Mouse (Mus musculus) limb, embryonic 14.5 days (tissue): ENCODE results near the gene Scn2a. TPM values are rescaled to one million over a fixed set of nuclear protein-coding genes. Genes with fewer than 3 reads are reported as not detected.

ENCODE experiments used
- ATAC-seq: fragments of 200-750 bp; cut with Nextera tagmentation; 2 replicates; pipeline ENCODE4 v1.8.0; 2017; ENCODE audit warnings: low read depth, moderate number of reproducible peaks, moderate TSS enrichment; ENCODE audit not compliant: low FRiP score
- DNase-seq: peaks from one replicate; pipeline ENCODE4 v3.0.0-alpha.2; 2015; ENCODE audit warnings: low spot score
- H3K27ac ChIP-seq: fragments of 300-500 bp; sonication (generic); replicated peaks from 2 replicates; pipeline ENCODE4 v1.5.1; 2014; ENCODE audit warnings: low read depth, mild to moderate bottlenecking, low read length, moderate library complexity, mixed read lengths
- H3K27me3 ChIP-seq: fragments of 300-500 bp; sonication (generic); 2 replicates; pipeline ENCODE4 v1.6.1; 2014; ENCODE audit warnings: low read length, mixed read lengths; ENCODE audit not compliant: control insufficient read depth, insufficient read depth
- H3K36me3 ChIP-seq: fragments of 300-500 bp; sonication (generic); 2 replicates; pipeline ENCODE4 v1.6.1; 2014; ENCODE audit warnings: mild to moderate bottlenecking, low read length, moderate library complexity, mixed read lengths; ENCODE audit not compliant: control insufficient read depth, insufficient read depth
- H3K4me1 ChIP-seq: fragments of 300-500 bp; sonication (generic); 2 replicates; pipeline ENCODE4 v1.6.1; 2014; ENCODE audit warnings: antibody characterized with exemption, low read length, mixed read lengths; ENCODE audit not compliant: control insufficient read depth, insufficient read depth
- H3K4me2 ChIP-seq: fragments of 300-500 bp; sonication (generic); replicated peaks from 2 replicates; pipeline ENCODE4 v1.6.1; 2014; ENCODE audit warnings: low read depth, mild to moderate bottlenecking, low read length, moderate library complexity; ENCODE audit not compliant: severe bottlenecking
- H3K4me3 ChIP-seq: fragments of 300-500 bp; sonication (generic); replicated peaks from 2 replicates; pipeline ENCODE4 v1.5.1; 2014; ENCODE audit warnings: low read length
- H3K9ac ChIP-seq: fragments of 300-500 bp; sonication (generic); 2 replicates; pipeline ENCODE4 v1.6.1; 2014; ENCODE audit warnings: mild to moderate bottlenecking, low read depth, low read length, moderate library complexity; ENCODE audit not compliant: severe bottlenecking
- H3K9me3 ChIP-seq: fragments of 300-500 bp; sonication (generic); 2 replicates; pipeline ENCODE4 v1.6.1; 2016; ENCODE audit warnings: low read length; ENCODE audit not compliant: control insufficient read depth
- POLR2A ChIP-seq: fragments of 200-500 bp; IDR thresholded peaks from 2 replicates; pipeline ENCODE4 v1.8.0; 2012; ENCODE audit warnings: inconsistent platforms, mild to moderate bottlenecking, moderate library complexity, borderline replicate concordance; ENCODE audit not compliant: insufficient read depth, insufficient read length; ENCODE audit errors: extremely low read depth
- WGBS: fragments of 180-500 bp; shearing (Covaris S2); extraction: QIAGEN DNeasy Blood & Tissue Kit; methylation state at CpG from one replicate; pipeline ENCODE4 v1.1.7; 2014; 5-methylcytosine and 5-hydroxymethylcytosine counted together
- polyA plus RNA-seq, 2 experiments: library from polyadenylated mRNA; depleted of rRNA in 1 of 2; stranded (reverse) in 1 of 2; unstranded in 1 of 2; fragments of >200 nt; fragmentation: Nextera tagmentation in 1 of 2; extraction: Ambion mirVana in 1 of 2; gene quantifications; 2 replicates each; pipeline versions ENCODE4 v1.2.1 to v1.2.3; 2012 to 2014

Scn2a gene
- polyA plus RNA-seq, 2 experiments: 3.2 to 5.3 TPM

DNA sequence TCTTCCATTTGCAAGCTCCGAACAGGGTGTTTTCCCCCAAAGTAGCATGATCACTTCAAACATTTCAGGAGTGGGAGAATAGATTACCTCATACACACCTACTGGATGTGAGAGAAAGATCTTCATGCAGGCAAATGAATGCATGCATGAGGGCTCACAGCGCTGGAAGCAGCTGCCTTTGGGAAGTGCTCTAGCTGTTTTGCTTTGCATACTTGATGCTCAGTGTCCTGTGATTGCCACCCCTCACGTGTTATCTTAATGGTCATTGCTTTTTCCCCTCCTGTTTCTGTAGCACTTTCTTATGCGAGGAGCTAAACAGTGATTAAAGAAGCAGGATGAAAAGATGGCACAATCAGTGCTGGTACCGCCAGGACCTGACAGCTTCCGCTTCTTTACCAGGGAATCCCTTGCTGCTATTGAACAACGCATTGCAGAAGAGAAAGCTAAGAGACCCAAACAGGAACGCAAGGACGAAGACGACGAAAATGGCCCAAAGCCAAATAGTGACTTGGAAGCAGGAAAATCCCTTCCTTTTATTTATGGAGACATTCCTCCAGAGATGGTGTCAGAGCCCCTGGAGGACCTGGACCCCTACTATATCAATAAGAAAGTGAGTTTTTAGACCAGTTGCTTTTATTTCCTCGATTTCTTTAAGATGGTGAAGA lies 49.7 kb downstream of the Scn2a start:
- no peak overlapping the region for H3K4me3 ChIP-seq
- H3K9me3 ChIP-seq: no peaks in the 10 kb centered on the region
- 67% methylated on average over 12 of the region's 12 CpGs for WGBS
- no peak for TF ChIP-seq POLR2A
- no peak overlapping the region for H3K27ac ChIP-seq
- no peaks in the 10 kb centered on the region for H3K27me3 ChIP-seq
- H3K4me1 ChIP-seq: no peaks in the 10 kb centered on the region
- H3K36me3 ChIP-seq: no peaks in the 10 kb centered on the region
- ATAC-seq: no peak
- DNase-seq: no peak
- no peak overlapping the region for H3K9ac ChIP-seq
- no peak overlapping the region for H3K4me2 ChIP-seq

DNA sequence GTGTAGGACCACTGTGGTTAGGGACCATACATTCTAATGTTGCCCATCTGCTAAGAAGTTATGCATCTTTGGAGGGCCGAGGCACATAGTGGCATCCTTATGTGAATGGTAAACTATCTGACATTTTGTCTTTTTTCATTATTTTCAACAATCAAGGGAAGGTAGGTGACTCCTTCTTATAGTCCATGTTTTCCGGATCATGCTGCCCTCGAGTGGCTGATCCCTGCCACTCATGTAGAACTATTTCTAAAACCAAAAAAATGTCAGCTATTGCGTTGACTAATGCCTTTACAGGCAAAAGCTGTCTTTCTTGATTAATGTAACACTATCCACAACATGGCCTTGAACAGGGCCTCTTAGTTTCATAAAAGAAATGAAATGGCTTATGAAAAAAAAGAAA lies 59.0 kb downstream of the Scn2a start:
- H3K9ac ChIP-seq: no peak overlapping the region
- H3K4me2 ChIP-seq: no peak overlapping the region
- H3K4me3 ChIP-seq: no peak overlapping the region
- no peak for DNase-seq
- TF ChIP-seq POLR2A: no peak
- H3K27ac ChIP-seq: no peak overlapping the region
- H3K27me3 ChIP-seq: no peaks in the 10 kb centered on the region
- 81% methylated on average over 4 of the region's 4 CpGs for WGBS
- H3K36me3 ChIP-seq: no peaks in the 10 kb centered on the region
- no peaks in the 10 kb centered on the region for H3K9me3 ChIP-seq
- no peaks in the 10 kb centered on the region for H3K4me1 ChIP-seq
- no peak for ATAC-seq

DNA sequence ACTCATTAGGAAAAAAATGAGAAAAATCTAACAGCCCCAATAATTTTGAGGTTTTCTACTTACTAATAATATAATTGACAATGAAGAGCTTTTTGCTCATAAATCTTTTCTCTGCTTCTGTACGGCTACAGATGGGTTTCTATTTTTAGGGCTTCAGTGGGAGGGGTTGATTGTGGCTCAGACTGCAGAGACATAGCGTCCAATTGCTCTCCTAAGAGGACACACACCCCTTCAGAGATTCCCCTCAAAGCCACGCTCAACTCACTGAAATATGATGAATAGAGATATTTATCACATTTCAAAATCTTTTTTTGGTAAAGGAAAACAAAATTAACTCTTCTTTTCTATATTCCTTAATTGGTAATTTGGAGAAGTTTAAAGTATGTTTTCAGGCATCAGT lies 64.6 kb downstream of the Scn2a start:
- Histone ChIP-seq H3K4me1 (no peaks in the 10 kb centered on the region), H3K9ac (no peak overlapping the region), H3K9me3 (no peaks in the 10 kb centered on the region), H3K27me3 (no peaks in the 10 kb centered on the region), H3K27ac (no peak overlapping the region), H3K36me3 (no peaks in the 10 kb centered on the region), H3K4me3 (no peak overlapping the region), H3K4me2 (no peak overlapping the region)
- 63% methylated on average over 3 of the region's 3 CpGs for WGBS
- ATAC-seq: no peak
- DNase-seq: no peak
- TF ChIP-seq POLR2A: no peak

- Histone ChIP-seq H3K9me3 (no peaks in the 10 kb centered on the region), H3K4me3 (no peak overlapping the region), H3K9ac (no peak overlapping the region), H3K36me3 (no peaks in the 10 kb centered on the region), H3K4me1 (no peaks in the 10 kb centered on the region), H3K4me2 (no peak overlapping the region), H3K27me3 (no peaks in the 10 kb centered on the region), H3K27ac (no peak overlapping the region)
- no peak for ATAC-seq
- DNase-seq: peak; percentile 7
- TF ChIP-seq POLR2A: no peak
- 68% methylated on average over 6 of the region's 6 CpGs for WGBS
These were observed 70.0 kb downstream of the Scn2a start for GRCm38 (mm10) chr2:65690456-65691184.

DNA sequence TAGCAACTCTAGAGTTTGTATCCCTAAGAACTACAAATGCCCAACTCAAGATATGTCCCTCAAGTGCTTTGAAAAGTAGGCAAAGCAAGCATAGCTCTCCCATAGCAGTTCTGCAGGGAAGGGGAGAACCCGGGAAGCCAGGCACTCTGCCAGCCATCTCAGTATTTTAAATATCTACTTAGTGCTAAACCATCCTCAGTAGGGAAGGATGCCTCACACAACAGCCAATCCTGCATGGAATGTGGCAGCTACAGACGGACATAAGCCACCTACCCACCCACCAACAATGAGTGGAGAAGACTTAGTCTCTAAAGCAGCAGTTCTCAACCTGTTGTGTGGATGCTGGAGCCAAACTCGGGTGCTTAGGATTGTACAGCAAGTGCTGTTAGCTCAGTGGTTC lies 73.9 kb downstream of the Scn2a start:
- H3K4me2 ChIP-seq: no peak overlapping the region
- H3K4me1 ChIP-seq: no peaks in the 10 kb centered on the region
- no peak for TF ChIP-seq POLR2A
- ATAC-seq (no peak), DNase-seq (no peak)
- no peaks in the 10 kb centered on the region for H3K9me3 ChIP-seq
- no peak overlapping the region for H3K9ac ChIP-seq
- no peaks in the 10 kb centered on the region for H3K27me3 ChIP-seq
- H3K36me3 ChIP-seq: no peaks in the 10 kb centered on the region
- no peak overlapping the region for H3K4me3 ChIP-seq
- WGBS: 73% methylated on average over 3 of the region's 3 CpGs
- H3K27ac ChIP-seq: no peak overlapping the region

DNA sequence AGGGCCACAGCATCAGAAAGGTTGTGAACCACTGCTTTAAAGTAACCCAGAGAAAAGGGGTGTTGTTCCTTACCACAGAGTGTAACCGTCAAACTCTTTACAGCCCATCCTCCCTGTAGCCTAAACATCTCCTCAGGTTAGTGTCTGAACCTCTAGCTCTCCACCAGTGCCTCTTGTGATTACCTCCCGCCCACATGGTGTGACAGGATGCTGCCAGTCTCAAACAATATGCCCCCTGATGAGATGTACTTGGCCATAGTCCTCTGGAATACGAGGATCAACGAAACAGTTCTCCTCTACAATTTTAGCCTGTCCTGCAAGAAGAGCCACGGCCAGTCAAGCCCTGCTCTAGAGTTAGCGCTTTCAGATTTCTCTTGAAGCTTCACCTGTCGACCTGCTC lies 74.5 kb downstream of the Scn2a start:
- Histone ChIP-seq H3K4me3 (no peak overlapping the region), H3K4me1 (no peaks in the 10 kb centered on the region), H3K9ac (no peak overlapping the region), H3K9me3 (no peaks in the 10 kb centered on the region), H3K27me3 (no peaks in the 10 kb centered on the region), H3K4me2 (no peak overlapping the region), H3K36me3 (no peaks in the 10 kb centered on the region), H3K27ac (no peak overlapping the region)
- WGBS: 77% methylated on average over 7 of the region's 7 CpGs
- DNase-seq (no peak), ATAC-seq (no peak)
- TF ChIP-seq POLR2A: no peak
